Mouse (Mus musculus): ENCODE data around the gene Neurl4. TPM values are rescaled to one million over a fixed set of nuclear protein-coding genes. Genes with fewer than 3 reads are reported as not detected.

The Neurl4 gene
- total RNA-seq, 4 experiments from 2014 or later, result 21.6 to 31.3 (median 25.5) TPM

- DNase-seq (ENCODE audit: low spot score in 2 of 2), result no peak
Observed at GRCm38 (mm10) chr11:69931769-69932168, 30.9 kb downstream of the Neurl4 start.

- no peak for DNase-seq (ENCODE audit: low spot score in 2 of 2)
Observed at GRCm38 (mm10) chr11:69932254-69932653, 31.4 kb downstream of the Neurl4 start.

- DNase-seq (ENCODE audit: low spot score in 2 of 2), result no peak
Observed at GRCm38 (mm10) chr11:69933066-69933465, 32.2 kb downstream of the Neurl4 start.

GRCm38 (mm10) chr11:69934169-69934568 lies 33.3 kb downstream of the Neurl4 start:
- peak; percentile 88 to 89 for DNase-seq (ENCODE audit: low spot score in 2 of 2)

- DNase-seq (ENCODE audit: low spot score in 2 of 2), result no peak
Observed at GRCm38 (mm10) chr11:69934681-69935080, 33.8 kb downstream of the Neurl4 start.

GRCm38 (mm10) chr11:69935137-69935879 lies 34.4 kb downstream of the Neurl4 start, which contains the start of gene Ybx2:
Gene Ybx2, plus strand, starts transcription at chr11:69935796.
- peak; percentile 77 to 86 for DNase-seq (ENCODE audit: low spot score in 2 of 2)

GRCm38 (mm10) chr11:69936156-69936555 lies 35.3 kb downstream of the Neurl4 start:
- no peak for DNase-seq (ENCODE audit: low spot score in 2 of 2)

GRCm38 (mm10) chr11:69936714-69937347 lies 36.0 kb downstream of the Neurl4 start:
- no peak for DNase-seq (ENCODE audit: low spot score in 2 of 2)

- DNase-seq (ENCODE audit: low spot score in 2 of 2), result peak in 1 of 2 experiments; percentile 57
Observed at GRCm38 (mm10) chr11:69937385-69937784, 36.5 kb downstream of the Neurl4 start.

- DNase-seq (ENCODE audit: low spot score in 2 of 2), result no peak
Observed at GRCm38 (mm10) chr11:69937834-69938233, 37.0 kb downstream of the Neurl4 start.

- no peak for DNase-seq (ENCODE audit: low spot score in 2 of 2)
Observed at GRCm38 (mm10) chr11:69938401-69938979, 37.6 kb downstream of the Neurl4 start.

- no peak for DNase-seq (ENCODE audit: low spot score in 2 of 2)
Observed at GRCm38 (mm10) chr11:69939181-69939580, 38.3 kb downstream of the Neurl4 start.

- no peak for DNase-seq (ENCODE audit: low spot score in 2 of 2)
Observed at GRCm38 (mm10) chr11:69939731-69940130, 38.9 kb downstream of the Neurl4 start.

- no peak for DNase-seq (ENCODE audit: low spot score in 2 of 2)
Observed at GRCm38 (mm10) chr11:69940962-69941361, 40.1 kb downstream of the Neurl4 start.

GRCm38 (mm10) chr11:69945216-69945615 lies 44.3 kb downstream of the Neurl4 start:
- no peak for DNase-seq (ENCODE audit: low spot score in 2 of 2)

GRCm38 (mm10) chr11:69945997-69946891 lies 45.4 kb downstream of the Neurl4 start:
- no peak for DNase-seq (ENCODE audit: low spot score in 2 of 2)

- peak; percentile 81 to 85 for DNase-seq (ENCODE audit: low spot score in 2 of 2)
Observed at GRCm38 (mm10) chr11:69947337-69948065, 46.6 kb downstream of the Neurl4 start.

GRCm38 (mm10) chr11:69948066-69948762 lies 47.3 kb downstream of the Neurl4 start, which contains the start of gene Slc2a4:
Gene Slc2a4, minus strand, starts transcription at chr11:69948188.
- DNase-seq (ENCODE audit: low spot score in 2 of 2), result peak; percentile 95 to 96

GRCm38 (mm10) chr11:69948763-69949150 lies 47.9 kb downstream of the Neurl4 start:
- DNase-seq (ENCODE audit: low spot score in 2 of 2), result peak; percentile 90 to 92

Measured in gastrocnemius, adult 8-10 months (tissue).